Mouse (Mus musculus) lung, adult 2 months (tissue): Measurements from ENCODE around the gene Glrx5.

Source experiments
- CTCF ChIP-seq: fragments of 200-500 bp; IDR thresholded peaks from 2 replicates; pipeline ENCODE4 v1.5.1; 2011; ENCODE audit warnings: mild to moderate bottlenecking, low read length, control low read depth; ENCODE audit not compliant: insufficient read depth
- POLR2A ChIP-seq: fragments of 200-500 bp; IDR thresholded peaks from 2 replicates; pipeline ENCODE4 v1.6.1; 2011; ENCODE audit warnings: low read depth, mild to moderate bottlenecking, control low read depth, low read length, borderline replicate concordance; ENCODE audit errors: extremely low read depth

DNA sequence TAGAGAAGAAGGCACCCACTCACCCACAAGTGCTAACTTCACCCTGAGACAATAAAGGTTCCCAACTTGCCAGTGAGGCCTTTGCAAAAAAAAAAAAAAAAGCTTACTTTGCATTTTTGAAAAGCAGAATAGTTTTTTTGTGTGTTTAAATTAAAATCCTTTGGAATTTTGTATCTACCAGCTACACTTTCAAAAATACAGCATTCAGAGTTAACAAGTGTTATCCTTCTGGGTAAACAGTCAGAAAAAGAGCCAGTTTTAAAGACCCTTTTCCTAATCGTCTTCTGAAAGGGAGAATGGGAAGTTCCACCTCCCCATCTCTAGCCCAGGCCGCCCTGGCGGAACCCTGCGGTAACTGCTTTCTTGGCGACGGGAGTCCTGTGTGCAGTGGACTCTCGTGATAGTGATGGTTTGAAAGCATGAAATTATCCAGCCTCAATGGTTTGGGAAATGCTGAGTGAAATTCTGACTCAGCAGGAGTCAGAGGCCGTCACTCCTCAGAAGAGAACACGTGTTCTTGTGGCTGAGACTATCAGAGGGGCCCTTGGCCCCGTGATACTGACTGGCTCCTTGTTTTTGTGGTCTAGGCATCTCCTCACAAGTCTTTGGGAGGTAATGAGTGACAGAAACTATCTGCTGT lies 6.4 kb upstream of the Glrx5 start:
- TF ChIP-seq CTCF = no peak
- TF ChIP-seq POLR2A = no peak
